Mouse (Mus musculus) frontal cortex, postnatal 25 days (tissue): Measurements from ENCODE around the gene Svbp.
A peak's percentile ranks its signal among the peaks of the same experiment; 100 is the strongest.

Experiments
- DNase-seq, 2 experiments: peaks; one replicate each; pipeline ENCODE4 v3.0.0; 2022; ENCODE audit warnings: low spot score in 2 of 2

The Svbp gene

GRCm38 (mm10) chr4:119246688-119247225 is 51.7 kb downstream of the Svbp start:
- DNase-seq: no peak

GRCm38 (mm10) chr4:119247462-119248235 is 52.5 kb downstream of the Svbp start:
- DNase-seq: peak; percentile 55 to 62

GRCm38 (mm10) chr4:119248407-119248965 is 53.4 kb downstream of the Svbp start:
- DNase-seq: no peak
